Mouse (Mus musculus) ES-E14 (cell line): ENCODE results near the gene Ahctf1. TPM values are rescaled to one million over a fixed set of nuclear protein-coding genes. Genes with fewer than 3 reads are reported as not detected.

Source experiments
- DNase-seq: peaks from one replicate; pipeline ENCODE4 v3.0.0-alpha.2; 2013; ENCODE audit warnings: low read depth, low spot score
- H3K27ac ChIP-seq: 2 replicates; pipeline ENCODE4 v1.5.1; 2012; ENCODE audit warnings: low read depth, mild to moderate bottlenecking, low read length, moderate library complexity, mixed read lengths; ENCODE audit not compliant: poor library complexity, insufficient read depth, severe bottlenecking
- H3K36me3 ChIP-seq: 2 replicates; pipeline ENCODE4 v1.6.1; 2012; ENCODE audit warnings: mild to moderate bottlenecking, low read length, moderate library complexity, mixed read lengths; ENCODE audit not compliant: control insufficient read depth, poor library complexity, insufficient read depth, severe bottlenecking
- H3K4me1 ChIP-seq, 2 experiments: fragments of 150-350 bp in 1 of 2; sonication (generic) in 1 of 2; 2 replicates each; pipeline ENCODE4 v1.6.1; 2012; ENCODE audit warnings: low read length in 2 of 2, mild to moderate bottlenecking in 1 of 2, mixed read lengths in 1 of 2; ENCODE audit not compliant: control insufficient read depth in 2 of 2, insufficient read depth in 2 of 2, poor library complexity in 1 of 2
- H3K4me3 ChIP-seq, 2 experiments: fragments of 150-350 bp in 1 of 2; sonication (generic) in 1 of 2; 2 replicates each; pipeline ENCODE4 v1.5.1; 2012; ENCODE audit warnings: low read length in 2 of 2, low read depth in 1 of 2, mild to moderate bottlenecking in 1 of 2, mixed read lengths in 1 of 2; ENCODE audit not compliant: insufficient read depth in 1 of 2, poor library complexity in 1 of 2, severe bottlenecking in 1 of 2
- H3K9ac ChIP-seq: 2 replicates; pipeline ENCODE4 v1.6.1; 2012; ENCODE audit warnings: low read depth, mild to moderate bottlenecking, low read length, mixed read lengths; ENCODE audit not compliant: poor library complexity, insufficient read depth, severe bottlenecking
- H3K9me3 ChIP-seq: fragments of 150-350 bp; sonication (generic); 2 replicates; pipeline ENCODE4 v1.6.1; 2012; ENCODE audit warnings: low read depth, mild to moderate bottlenecking, low read length; ENCODE audit not compliant: control insufficient read depth, insufficient read depth
- CHD2 ChIP-seq: IDR thresholded peaks from 2 replicates; pipeline ENCODE4 v1.6.1; 2014; ENCODE audit warnings: mild to moderate bottlenecking, low read depth, low read length, inconsistent platforms
- HCFC1 ChIP-seq: IDR thresholded peaks from 2 replicates; pipeline ENCODE4 v1.6.1; 2012; ENCODE audit warnings: low read length, inconsistent platforms, borderline replicate concordance; ENCODE audit not compliant: insufficient read depth
- MAFK ChIP-seq: IDR thresholded peaks from 2 replicates; pipeline ENCODE4 v1.6.1; 2014; ENCODE audit warnings: mild to moderate bottlenecking, low read depth, low read length, inconsistent platforms; ENCODE audit not compliant: insufficient read depth
- ZC3H11A ChIP-seq: IDR thresholded peaks from 2 replicates; pipeline ENCODE4 v1.6.1; 2012; ENCODE audit warnings: low read depth, mild to moderate bottlenecking, inconsistent platforms, low read length, borderline replicate concordance
- ZNF384 ChIP-seq: IDR thresholded peaks from 2 replicates; pipeline ENCODE4 v1.6.1; 2012; ENCODE audit warnings: low read depth, low read length, inconsistent platforms
- in situ Hi-C, 2 experiments: fragments of 600-800 bp; cut with MboI; formaldehyde crosslinking; loops; one replicate each; pipeline ENCODE4 v1.15.1; 2025; ENCODE audit warnings: low sequenced_read_pairs in 2 of 2, inconsistent platforms in 1 of 2; ENCODE audit not compliant: unreplicated experiment in 2 of 2
- total RNA-seq: library from RNA; depleted of rRNA; stranded (reverse); fragments of 300-350 nt; gene quantifications from 2 replicates; pipeline ENCODE4 v1.2.3, GENCODE M21; 2012; rRNA removed

Ahctf1 gene
- 88.4 and 90.2 TPM in 2 replicates for total RNA-seq

DNA sequence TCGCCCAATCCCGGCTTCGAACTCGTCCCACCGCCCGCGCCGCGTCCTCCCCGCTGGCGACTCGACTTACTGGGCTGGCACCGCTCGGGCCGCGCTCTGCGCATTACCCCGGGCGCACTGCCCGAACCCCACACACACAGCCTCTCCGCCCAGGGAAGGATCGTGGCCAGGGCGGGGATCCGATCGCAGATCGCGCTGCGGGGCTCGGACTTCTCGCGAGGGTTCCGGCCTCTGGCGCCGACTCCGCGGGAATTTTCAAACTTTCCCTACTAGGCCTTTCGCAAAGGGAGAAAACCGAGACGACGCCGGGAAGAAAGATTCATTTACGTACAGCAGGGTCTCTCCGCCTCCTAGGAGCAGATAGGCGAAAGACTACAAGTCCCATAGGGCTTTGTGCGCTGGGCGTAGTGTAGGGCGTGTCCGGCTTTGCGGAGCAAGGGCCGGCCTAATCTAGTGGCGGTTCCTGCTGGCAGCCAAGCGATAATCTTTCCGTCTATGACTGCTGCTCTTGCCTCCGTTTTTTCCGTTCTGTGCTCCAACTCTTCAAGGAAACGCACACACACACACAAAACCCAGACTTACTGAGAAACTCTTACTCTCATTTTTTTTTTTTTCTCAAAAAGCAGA, at the start of gene Ahctf1:
Ahctf1 (minus strand) TSS at position 168 of the 627 bp plus-strand sequence.
- H3K9me3 ChIP-seq: no peaks in the 10 kb centered on the region
- H3K27ac ChIP-seq: peak within 1 kb of the TSS; percentile 92
- peak; percentile 96 for DNase-seq
- peaks cover 0 to 2% of the 10 kb centered on the region in 2 experiments; a peak in 2 of 4 replicates for H3K4me1 ChIP-seq
- in situ Hi-C loops: no loop called here
- H3K9ac ChIP-seq: peak within 1 kb of the TSS; percentile 98
- H3K36me3 ChIP-seq: no peaks in the 10 kb centered on the region; the same call in 1 of the 2 replicates
- TF ChIP-seq ZNF384 (no peak), HCFC1 (peak; percentile 95), CHD2 (peak; percentile 95)
- H3K4me3 ChIP-seq: peak within 1 kb of the TSS; percentile 73 to 93

DNA sequence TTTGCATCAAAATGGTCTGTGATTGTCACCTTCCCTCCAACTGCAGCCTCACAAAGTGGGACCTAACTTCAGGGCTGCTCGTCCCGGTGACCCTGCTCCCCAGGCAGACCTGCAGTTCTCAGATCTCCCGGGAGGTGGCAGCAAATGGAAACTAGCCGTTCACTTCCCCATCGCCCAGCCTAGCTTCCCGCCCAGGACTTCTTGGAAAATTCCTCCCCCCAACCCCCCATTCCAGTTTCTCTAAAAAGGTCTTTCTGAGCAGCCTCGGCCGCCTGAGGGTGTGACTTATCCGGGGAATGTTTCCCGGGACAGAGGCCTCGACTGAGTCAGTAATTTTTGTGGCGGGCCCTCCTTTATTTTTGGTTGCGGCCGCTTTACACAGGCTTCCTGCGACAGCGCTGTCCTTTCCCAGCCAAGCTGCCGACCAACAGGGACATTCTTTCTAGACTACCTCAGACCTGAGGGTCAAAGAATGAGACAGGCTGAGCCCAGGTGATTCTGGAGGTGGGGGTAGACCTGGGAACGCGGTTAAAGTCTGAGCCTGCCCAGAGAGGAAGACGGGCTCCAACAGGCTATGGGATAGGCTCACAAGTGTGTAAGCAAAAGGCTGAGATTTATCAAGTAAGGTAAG, 44.4 kb upstream of the Ahctf1 start:
- peaks cover 2 to 3% of the 10 kb centered on the region in 2 experiments; a peak in 1 of 4 replicates for H3K4me1 ChIP-seq
- no peaks in the 10 kb centered on the region for H3K9me3 ChIP-seq
- TF ChIP-seq CHD2 (no peak), HCFC1 (no peak), ZC3H11A (no peak), MAFK (no peak), ZNF384 (no peak)
- no peaks in the 10 kb centered on the region for H3K36me3 ChIP-seq
- peak overlapping the region; percentile 56; the same call in 1 of the 2 replicates for H3K9ac ChIP-seq
- DNase-seq: peak; percentile 84
- peak overlapping the region; percentile 13 to 35; a peak in 3 of 4 replicates for H3K4me3 ChIP-seq
- no peak overlapping the region for H3K27ac ChIP-seq
- in situ Hi-C loops: no loop called here

DNA sequence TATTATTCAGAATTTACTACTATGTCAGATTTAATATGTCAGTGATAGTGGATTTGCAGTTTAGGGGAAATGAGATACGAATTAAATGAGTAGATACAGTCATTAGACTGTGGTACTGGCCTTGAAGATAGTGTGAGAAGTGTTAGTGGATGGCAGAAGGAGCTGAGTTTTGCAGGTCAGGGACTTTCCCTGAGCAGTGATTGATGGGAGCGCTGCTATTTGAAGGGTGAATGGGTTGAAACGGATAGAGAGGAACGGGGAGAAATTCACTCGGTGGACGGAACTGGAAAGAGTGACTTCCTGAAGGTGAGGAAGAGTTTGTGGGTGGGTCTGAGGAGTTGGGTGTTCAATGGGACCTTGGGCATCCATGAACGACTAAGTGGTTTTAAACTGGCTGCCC, 43.7 kb upstream of the Ahctf1 start:
- peak overlapping the region; percentile 1 to 13; a peak in 2 of 4 replicates for H3K4me3 ChIP-seq
- H3K4me1 ChIP-seq: peaks cover 2 to 3% of the 10 kb centered on the region in 2 experiments; a peak in 1 of 4 replicates
- in situ Hi-C loops: no loop called here
- no peak for TF ChIP-seq MAFK
- TF ChIP-seq ZC3H11A: no peak
- no peak for TF ChIP-seq ZNF384
- no peak for TF ChIP-seq CHD2
- TF ChIP-seq HCFC1: no peak
- H3K27ac ChIP-seq: no peak overlapping the region
- no peaks in the 10 kb centered on the region for H3K36me3 ChIP-seq
- H3K9me3 ChIP-seq: no peaks in the 10 kb centered on the region
- DNase-seq: no peak
- peak overlapping the region; percentile 56; the same call in 1 of the 2 replicates for H3K9ac ChIP-seq

DNA sequence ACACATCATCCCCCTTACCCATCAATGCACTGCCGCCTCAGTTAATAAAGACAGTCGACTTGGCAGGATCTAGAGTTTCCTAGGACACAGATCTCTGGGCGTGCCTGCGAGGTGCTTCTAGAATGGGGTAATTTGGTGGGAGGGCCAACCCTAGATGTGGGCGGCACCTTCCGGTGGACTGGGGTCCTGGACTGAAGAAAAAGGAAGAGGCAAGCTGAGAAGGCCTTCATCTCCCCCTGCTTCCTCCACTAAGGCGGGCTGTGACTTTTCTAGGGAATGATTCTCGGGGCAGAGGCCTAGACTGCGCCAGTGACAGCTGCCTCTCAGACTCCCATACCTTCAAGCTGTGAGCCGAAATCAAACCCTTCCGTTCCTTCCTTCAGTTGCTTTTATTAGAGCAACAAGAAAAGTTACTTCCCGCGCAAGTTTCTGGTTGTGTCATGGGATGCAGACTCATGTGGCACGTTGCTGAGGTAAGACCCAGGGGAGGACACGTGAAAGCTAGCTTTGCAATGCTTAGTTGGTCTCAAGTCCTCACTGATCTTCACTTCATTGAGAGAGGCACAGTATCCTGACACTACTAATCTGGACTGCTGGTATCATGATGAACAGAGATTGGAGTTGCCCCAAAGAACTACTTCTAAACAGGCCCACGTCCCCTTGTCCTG, 42.5 kb upstream of the Ahctf1 start:
- no peak for TF ChIP-seq CHD2
- H3K27ac ChIP-seq: no peak overlapping the region
- H3K36me3 ChIP-seq: no peaks in the 10 kb centered on the region
- peak overlapping the region in 1 of 2 experiments; percentile 19; a peak in 1 of 4 replicates for H3K4me3 ChIP-seq
- in situ Hi-C loops: no loop called here
- H3K4me1 ChIP-seq: peaks cover 2 to 3% of the 10 kb centered on the region in 2 experiments; a peak in 1 of 4 replicates
- DNase-seq: no peak
- no peaks in the 10 kb centered on the region for H3K9me3 ChIP-seq
- peak overlapping the region; percentile 47 for H3K9ac ChIP-seq
